ENCODE assay signal across 8 mouse cellular contexts in genomic region chrX:163957381-163957780, GRCm38 (mm10). TPM values are rescaled to one million over a fixed set of nuclear protein-coding genes. Genes with fewer than 3 reads are reported as not detected.
DNase-seq lines count a peak whose midpoint lies in the region; ATAC-seq and TF ChIP-seq lines count a peak whose summit lies in the region.

No protein-coding gene starts in this region.

- no peaks in the 10 kb centered on the region for H3K9me3 ChIP-seq in embryonic facial prominence, embryonic 11.5 days (replicated peaks; ENCODE audit: control insufficient read depth, low read length)
- no peaks in the 10 kb centered on the region for H3K9me3 ChIP-seq in hindbrain, postnatal 0 days (ENCODE audit: low read length)
- no peaks in the 10 kb centered on the region for H3K9me3 ChIP-seq in midbrain, postnatal 0 days (ENCODE audit: low read length)

- peak overlapping the region; percentile 45 for H3K4me2 ChIP-seq in embryonic facial prominence, embryonic 11.5 days (ENCODE audit: low read depth, low read length)
- H3K4me2 ChIP-seq in hindbrain, postnatal 0 days (ENCODE audit: low read depth, low read length): peak overlapping the region; percentile 46
- H3K4me2 ChIP-seq in midbrain, postnatal 0 days (ENCODE audit: low read depth, low read length, poor library complexity, severe bottlenecking): peak overlapping the region; percentile 52

- no peaks in the 10 kb centered on the region for H3K27me3 ChIP-seq in embryonic facial prominence, embryonic 11.5 days (ENCODE audit: control insufficient read depth, insufficient read depth, low read length)
- no peaks in the 10 kb centered on the region for H3K27me3 ChIP-seq in hindbrain, postnatal 0 days (ENCODE audit: insufficient read depth, low read length)
- no peaks in the 10 kb centered on the region for H3K27me3 ChIP-seq in midbrain, postnatal 0 days (ENCODE audit: insufficient read depth, low read length)

- TF ChIP-seq CTCF in layer of hippocampus, adult 2 months (conservative IDR thresholded peaks at IDR 0.05): no peak
- TF ChIP-seq CTCF in hindbrain, postnatal 0 days (IDR thresholded peaks at IDR 0.05; ENCODE audit: low read depth): no peak
- no peak for TF ChIP-seq CTCF in midbrain, postnatal 0 days (IDR thresholded peaks at IDR 0.05)

- no peaks in the 10 kb centered on the region for H3K36me3 ChIP-seq in embryonic facial prominence, embryonic 11.5 days (replicated peaks; ENCODE audit: control insufficient read depth, insufficient read depth, low read depth, low read length)
- H3K36me3 ChIP-seq in hindbrain, postnatal 0 days (ENCODE audit: insufficient read depth, low read length): peaks cover 8% of the 10 kb centered on the region
- H3K36me3 ChIP-seq in midbrain, postnatal 0 days (ENCODE audit: insufficient read depth, low read length): no peaks in the 10 kb centered on the region

- no peak for ATAC-seq in embryonic facial prominence, embryonic 11.5 days (replicated peaks; ENCODE audit: insufficient number of reproducible peaks, low FRiP score, low TSS enrichment, low read depth)
- 0 out of 2 replicates have a peak, but pooled peaks have one; percentile 1 for ATAC-seq in hindbrain, postnatal 0 days
- ATAC-seq in midbrain, postnatal 0 days (ENCODE audit: low FRiP score): 0 out of 2 replicates have a peak, but pooled peaks have one; percentile 2

- H3K9ac ChIP-seq in embryonic facial prominence, embryonic 11.5 days (replicated peaks; ENCODE audit: low read length): peak overlapping the region; percentile 77
- H3K9ac ChIP-seq in hindbrain, postnatal 0 days (replicated peaks; ENCODE audit: low read length): peak overlapping the region; percentile 75
- no peak overlapping the region for H3K9ac ChIP-seq in midbrain, postnatal 0 days (replicated peaks; ENCODE audit: low read length, poor library complexity, severe bottlenecking)

- H3K4me3 ChIP-seq in layer of hippocampus, adult 2 months: peak overlapping the region; percentile 69
- H3K4me3 ChIP-seq in embryonic facial prominence, embryonic 11.5 days (ENCODE audit: low read depth, low read length): peak overlapping the region; percentile 54
- H3K4me3 ChIP-seq in hindbrain, postnatal 0 days (ENCODE audit: low read length): peak overlapping the region; percentile 61
- H3K4me3 ChIP-seq in midbrain, postnatal 0 days (ENCODE audit: low read depth, low read length): peak overlapping the region; percentile 51

- DNase-seq in layer of hippocampus, adult 2 months (ENCODE audit: low spot score in 2 of 2): no peak
- DNase-seq in layer of hippocampus, adult 11-12 months (ENCODE audit: low spot score): no peak
- peak; percentile 1 for DNase-seq in embryonic facial prominence, embryonic 11.5 days (ENCODE audit: low spot score)
- DNase-seq in hindbrain, postnatal 0 days (ENCODE audit: low spot score): no peak
- no peak for DNase-seq in midbrain, postnatal 0 days (ENCODE audit: low spot score)
- no peak for DNase-seq in cerebellum, adult 9-10 months
- DNase-seq in frontal cortex, postnatal 25 days (ENCODE audit: low spot score in 2 of 2): no peak
- DNase-seq in gastrocnemius, adult 8-10 months (ENCODE audit: low spot score in 2 of 2): no peak

- H3K4me1 ChIP-seq in embryonic facial prominence, embryonic 11.5 days (ENCODE audit: control insufficient read depth, insufficient read depth, low read length): no peaks in the 10 kb centered on the region
- no peaks in the 10 kb centered on the region; the same call in 1 of the 2 replicates for H3K4me1 ChIP-seq in hindbrain, postnatal 0 days (ENCODE audit: insufficient read depth, low read length)
- H3K4me1 ChIP-seq in midbrain, postnatal 0 days (ENCODE audit: insufficient read depth, low read length): no peaks in the 10 kb centered on the region

- WGBS in embryonic facial prominence, embryonic 11.5 days: 29% methylated on average over 12 of the region's 12 CpGs
- WGBS in hindbrain, postnatal 0 days: 45% methylated on average over 12 of the region's 12 CpGs
- 37% methylated on average over 12 of the region's 12 CpGs for WGBS in midbrain, postnatal 0 days

- H3K27ac ChIP-seq in layer of hippocampus, adult 2 months: no peak overlapping the region
- H3K27ac ChIP-seq in embryonic facial prominence, embryonic 11.5 days (replicated peaks; ENCODE audit: low read depth, low read length): peak overlapping the region; percentile 95
- no peak overlapping the region; the same call in 1 of the 2 replicates for H3K27ac ChIP-seq in hindbrain, postnatal 0 days
- H3K27ac ChIP-seq in midbrain, postnatal 0 days (ENCODE audit: low read depth, low read length): no peak overlapping the region

RNA-seq across cellular contexts. Expression of gene Zrsr2, which starts 1.1 kb away (rescaled TPM):
- total RNA-seq in layer of hippocampus, adult 2 months (2021): 10 to 100 TPM; 44.8 to 46.0 TPM
- polyA plus RNA-seq in embryonic facial prominence, embryonic 11.5 days (2014; fragmentation: Nextera tagmentation; extraction: Ambion mirVana): 59.5 and 67.6 TPM in 2 replicates
- total RNA-seq in hindbrain, postnatal 0 days (2014; rRNA removed): 10.5 and 15.0 TPM in 2 replicates
- polyA plus RNA-seq in hindbrain, postnatal 0 days (2015; fragmentation: Nextera tagmentation; extraction: Ambion mirVana): 87.9 and 99.3 TPM in 2 replicates
- 17.3 and 19.6 TPM in 2 replicates for total RNA-seq in midbrain, postnatal 0 days (2014; rRNA removed)
- 83.4 and 89.7 TPM in 2 replicates for polyA plus RNA-seq in midbrain, postnatal 0 days (2015; fragmentation: Nextera tagmentation; extraction: Ambion mirVana)
- total RNA-seq in gastrocnemius, adult 8-10 months (2022): 10 to 100 TPM; 12.6 to 21.5 (median 13.6) TPM

RNA-seq across cellular contexts. Expression of gene Ap1s2, which starts 48.6 kb away (rescaled TPM):
- total RNA-seq in layer of hippocampus, adult 2 months (2021): 10 to 100 TPM; 37.8 to 41.7 TPM
- polyA plus RNA-seq in embryonic facial prominence, embryonic 11.5 days (2014; fragmentation: Nextera tagmentation; extraction: Ambion mirVana): 28.9 and 32.1 TPM in 2 replicates
- total RNA-seq in hindbrain, postnatal 0 days (2014; rRNA removed): 45.7 and 58.4 TPM in 2 replicates
- polyA plus RNA-seq in hindbrain, postnatal 0 days (2015; fragmentation: Nextera tagmentation; extraction: Ambion mirVana): 124 and 125 TPM in 2 replicates
- 61.8 and 73.7 TPM in 2 replicates for total RNA-seq in midbrain, postnatal 0 days (2014; rRNA removed)
- polyA plus RNA-seq in midbrain, postnatal 0 days (2015; fragmentation: Nextera tagmentation; extraction: Ambion mirVana): 113 and 130 TPM in 2 replicates
- 10 to 100 TPM; 20.4 to 36.9 (median 26.4) TPM for total RNA-seq in gastrocnemius, adult 8-10 months (2022)
